Mouse (Mus musculus): ENCODE measurements around the gene Olfr670. TPM values are rescaled to one million over a fixed set of nuclear protein-coding genes. Genes with fewer than 3 reads are reported as not detected.
"Not testable (repeated sequence)": the region's sequence is repeated elsewhere in the genome, so short reads cannot be mapped to it uniquely, and the experiment has no call there.

Gene Olfr670
- not detected for polyA plus RNA-seq (2012; fragmentation: generic; extraction: Trizol)
- long read RNA-seq, experiment 1, result 0 reads
- long read RNA-seq, experiment 2, result 0 reads

- Histone ChIP-seq H3K27me3 (ENCODE audit: control insufficient read depth, insufficient read depth, insufficient read length) (no peaks in the 10 kb centered on the region), H3K79me2 (ENCODE audit: control insufficient read depth, insufficient read depth) (no peaks in the 10 kb centered on the region), H3K36me3 (ENCODE audit: control insufficient read depth, insufficient read depth) (no peaks in the 10 kb centered on the region), H3ac (ENCODE audit: control insufficient read depth, insufficient read length, low read depth) (no peak within 1 kb of the TSS), H3K4me3 (ENCODE audit: insufficient read depth, poor library complexity, severe bottlenecking) (no peak within 1 kb of the TSS), H3K79me3 (ENCODE audit: low read depth) (no peaks in the 10 kb centered on the region)
- no peak for TF ChIP-seq MYOG (IDR thresholded peaks at IDR 0.05; ENCODE audit: control insufficient read depth, extremely low read depth, insufficient read length)
- TF ChIP-seq CTCF (IDR thresholded peaks at IDR 0.05; ENCODE audit: control insufficient read depth, insufficient read depth, insufficient read length), result no peak
- no peak for TF ChIP-seq USF1 (IDR thresholded peaks at IDR 0.05; ENCODE audit: low read depth)
- no peak for TF ChIP-seq CEBPB (IDR thresholded peaks at IDR 0.05; ENCODE audit: low read depth)
- no peak for TF ChIP-seq FOSL1 (IDR thresholded peaks at IDR 0.05; ENCODE audit: insufficient read depth, low read length, poor library complexity, severe bottlenecking)
- no peak for TF ChIP-seq MYOD1 (IDR thresholded peaks at IDR 0.05; ENCODE audit: control insufficient read depth, insufficient read length, low read depth)
- no peak for TF ChIP-seq MAX (IDR thresholded peaks at IDR 0.05)
Measured at GRCm38 (mm10) chr7:104962520-104962919, at the start of gene Olfr670. Gene Olfr670 (minus strand): TSS chr7:104962620.

GRCm38 (mm10) chr7:105001929-105002328 lies 39.5 kb upstream of the Olfr670 start, which contains the start of gene Olfr672:
Gene Olfr672 (minus strand): TSS chr7:105002029.
- no peak within 1 kb of the TSS for H3K4me3 ChIP-seq (ENCODE audit: insufficient read depth, poor library complexity, severe bottlenecking)
- no peaks in the 10 kb centered on the region for H3K27me3 ChIP-seq (ENCODE audit: control insufficient read depth, insufficient read depth, insufficient read length)
- no peak within 1 kb of the TSS for H3ac ChIP-seq (ENCODE audit: control insufficient read depth, insufficient read length, low read depth)
- no peaks in the 10 kb centered on the region for H3K79me2 ChIP-seq (ENCODE audit: control insufficient read depth, insufficient read depth)
- H3K36me3 ChIP-seq (ENCODE audit: control insufficient read depth, insufficient read depth), result no peaks in the 10 kb centered on the region
- no peaks in the 10 kb centered on the region for H3K79me3 ChIP-seq (ENCODE audit: low read depth)
- TF ChIP-seq MYOD1 (IDR thresholded peaks at IDR 0.05; ENCODE audit: control insufficient read depth, insufficient read length, low read depth), result no peak
- no peak for TF ChIP-seq CTCF (IDR thresholded peaks at IDR 0.05; ENCODE audit: control insufficient read depth, insufficient read depth, insufficient read length)
- no peak for TF ChIP-seq MYOG (IDR thresholded peaks at IDR 0.05; ENCODE audit: control insufficient read depth, extremely low read depth, insufficient read length)
- TF ChIP-seq CEBPB (IDR thresholded peaks at IDR 0.05; ENCODE audit: low read depth), result no peak
- TF ChIP-seq MAX (IDR thresholded peaks at IDR 0.05), result no peak
- TF ChIP-seq USF1 (IDR thresholded peaks at IDR 0.05; ENCODE audit: low read depth), result no peak
- TF ChIP-seq FOSL1 (IDR thresholded peaks at IDR 0.05; ENCODE audit: insufficient read depth, low read length, poor library complexity, severe bottlenecking), result no peak

GRCm38 (mm10) chr7:104979026-104979425 lies 16.6 kb upstream of the Olfr670 start, which contains the start of gene Olfr671:
Gene Olfr671 (minus strand): TSS chr7:104979126.
- Histone ChIP-seq H3ac (ENCODE audit: control insufficient read depth, insufficient read length, low read depth) (no peak within 1 kb of the TSS), H3K79me2 (ENCODE audit: control insufficient read depth, insufficient read depth) (no peaks in the 10 kb centered on the region), H3K36me3 (ENCODE audit: control insufficient read depth, insufficient read depth) (no peaks in the 10 kb centered on the region), H3K27me3 (ENCODE audit: control insufficient read depth, insufficient read depth, insufficient read length) (no peaks in the 10 kb centered on the region), H3K79me3 (ENCODE audit: low read depth) (no peaks in the 10 kb centered on the region), H3K4me3 (ENCODE audit: insufficient read depth, poor library complexity, severe bottlenecking) (no peak within 1 kb of the TSS)
- TF ChIP-seq MYOG (IDR thresholded peaks at IDR 0.05; ENCODE audit: control insufficient read depth, extremely low read depth, insufficient read length) (no peak), USF1 (IDR thresholded peaks at IDR 0.05; ENCODE audit: low read depth) (no peak), MAX (IDR thresholded peaks at IDR 0.05) (no peak), CEBPB (IDR thresholded peaks at IDR 0.05; ENCODE audit: low read depth) (no peak), FOSL1 (IDR thresholded peaks at IDR 0.05; ENCODE audit: insufficient read depth, low read length, poor library complexity, severe bottlenecking) (no peak), MYOD1 (IDR thresholded peaks at IDR 0.05; ENCODE audit: control insufficient read depth, insufficient read length, low read depth) (no peak), CTCF (IDR thresholded peaks at IDR 0.05; ENCODE audit: control insufficient read depth, insufficient read depth, insufficient read length) (no peak)

GRCm38 (mm10) chr7:104972507-104972906 lies 10.1 kb upstream of the Olfr670 start:
- H3ac ChIP-seq (ENCODE audit: control insufficient read depth, insufficient read length, low read depth); H3K79me2 ChIP-seq (ENCODE audit: control insufficient read depth, insufficient read depth); H3K79me3 ChIP-seq (ENCODE audit: low read depth); H3K36me3 ChIP-seq (ENCODE audit: control insufficient read depth, insufficient read depth); H3K4me3 ChIP-seq (ENCODE audit: insufficient read depth, poor library complexity, severe bottlenecking); H3K27me3 ChIP-seq (ENCODE audit: control insufficient read depth, insufficient read depth, insufficient read length): not testable (repeated sequence)

- not testable (repeated sequence) for H3K36me3 ChIP-seq (ENCODE audit: control insufficient read depth, insufficient read depth); H3K27me3 ChIP-seq (ENCODE audit: control insufficient read depth, insufficient read depth, insufficient read length); H3K79me2 ChIP-seq (ENCODE audit: control insufficient read depth, insufficient read depth); H3K79me3 ChIP-seq (ENCODE audit: low read depth); H3ac ChIP-seq (ENCODE audit: control insufficient read depth, insufficient read length, low read depth); H3K4me3 ChIP-seq (ENCODE audit: insufficient read depth, poor library complexity, severe bottlenecking)
Measured at GRCm38 (mm10) chr7:104950234-104950633, 12.2 kb downstream of the Olfr670 start.

GRCm38 (mm10) chr7:104933940-104934339 lies 28.5 kb downstream of the Olfr670 start, which contains the start of gene Olfr669:
Gene Olfr669 (plus strand): TSS chr7:104934240.
- Histone ChIP-seq H3K36me3 (ENCODE audit: control insufficient read depth, insufficient read depth) (no peaks in the 10 kb centered on the region), H3ac (ENCODE audit: control insufficient read depth, insufficient read length, low read depth) (no peak within 1 kb of the TSS), H3K27me3 (ENCODE audit: control insufficient read depth, insufficient read depth, insufficient read length) (no peaks in the 10 kb centered on the region), H3K79me2 (ENCODE audit: control insufficient read depth, insufficient read depth) (no peaks in the 10 kb centered on the region), H3K79me3 (ENCODE audit: low read depth) (no peaks in the 10 kb centered on the region), H3K4me3 (ENCODE audit: insufficient read depth, poor library complexity, severe bottlenecking) (no peak within 1 kb of the TSS)
- TF ChIP-seq CEBPB (IDR thresholded peaks at IDR 0.05; ENCODE audit: low read depth), result no peak
- TF ChIP-seq USF1 (IDR thresholded peaks at IDR 0.05; ENCODE audit: low read depth), result no peak
- TF ChIP-seq CTCF (IDR thresholded peaks at IDR 0.05; ENCODE audit: control insufficient read depth, insufficient read depth, insufficient read length), result no peak
- no peak for TF ChIP-seq MYOD1 (IDR thresholded peaks at IDR 0.05; ENCODE audit: control insufficient read depth, insufficient read length, low read depth)
- TF ChIP-seq MYOG (IDR thresholded peaks at IDR 0.05; ENCODE audit: control insufficient read depth, extremely low read depth, insufficient read length), result no peak
- no peak for TF ChIP-seq MAX (IDR thresholded peaks at IDR 0.05)
- no peak for TF ChIP-seq FOSL1 (IDR thresholded peaks at IDR 0.05; ENCODE audit: insufficient read depth, low read length, poor library complexity, severe bottlenecking)

Measured in C2C12 (cell line).